In genomic region chr11:78262550-78262949, GRCm38 (mm10) we compare ENCODE assay signal across 8 mouse cellular contexts. TPM values are rescaled to one million over a fixed set of nuclear protein-coding genes. Genes with fewer than 3 reads are reported as not detected.
DNase-seq lines count a peak whose midpoint lies in the region; ATAC-seq and TF ChIP-seq lines count a peak whose summit lies in the region.

No protein-coding gene starts in this region.

- H3K9me3 ChIP-seq in ES-Bruce4 (replicated peaks; ENCODE audit: control insufficient read depth, insufficient read depth, low read length, poor library complexity, severe bottlenecking): no peaks in the 10 kb centered on the region
- H3K9me3 ChIP-seq in embryonic facial prominence, embryonic 15.5 days (replicated peaks): no peaks in the 10 kb centered on the region
- no peaks in the 10 kb centered on the region for H3K9me3 ChIP-seq in heart, embryonic 11.5 days (replicated peaks; ENCODE audit: control insufficient read depth, low read length)
- H3K9me3 ChIP-seq in kidney, embryonic 15.5 days (replicated peaks): no peaks in the 10 kb centered on the region
- H3K9me3 ChIP-seq in liver, embryonic 15.5 days (replicated peaks): no peaks in the 10 kb centered on the region

- DNase-seq in neural tube, embryonic 10.5 days (ENCODE audit: extremely low spot score, low spot score): peak; percentile 45
- peak; percentile 15 to 33 for DNase-seq in thymus, adult 18-20 months

- WGBS in bone marrow, adult 2 months: 3% methylated on average over 8 of the region's 8 CpGs
- WGBS in embryonic facial prominence, embryonic 15.5 days: 3% methylated on average over 8 of the region's 8 CpGs
- 5% methylated on average over 8 of the region's 8 CpGs for WGBS in heart, embryonic 11.5 days (ENCODE audit: insufficient replicate concordance)
- WGBS in kidney, embryonic 15.5 days: 2% methylated on average over 8 of the region's 8 CpGs
- 2% methylated on average over 8 of the region's 8 CpGs for WGBS in liver, embryonic 15.5 days (ENCODE audit: insufficient replicate concordance)

- H3K9ac ChIP-seq in ES-Bruce4 (ENCODE audit: low read depth, poor library complexity, severe bottlenecking): peak overlapping the region; percentile 36; the same call in 1 of the 2 replicates
- no peak overlapping the region for H3K9ac ChIP-seq in embryonic facial prominence, embryonic 15.5 days
- peak overlapping the region; percentile 86 for H3K9ac ChIP-seq in heart, embryonic 11.5 days (ENCODE audit: low read depth, low read length)
- peak overlapping the region; percentile 77 for H3K9ac ChIP-seq in kidney, embryonic 15.5 days
- peak overlapping the region; percentile 82 for H3K9ac ChIP-seq in liver, embryonic 15.5 days

- no peaks in the 10 kb centered on the region for H3K4me1 ChIP-seq in ES-Bruce4 (ENCODE audit: control insufficient read depth, insufficient read depth, low read length)
- no peaks in the 10 kb centered on the region; the same call in 1 of the 2 replicates for H3K4me1 ChIP-seq in bone marrow, adult 2 months (ENCODE audit: control insufficient read depth, insufficient read depth, low read length)
- H3K4me1 ChIP-seq in embryonic facial prominence, embryonic 15.5 days: peaks cover 9% of the 10 kb centered on the region; the same call in 1 of the 2 replicates
- peaks cover 5% of the 10 kb centered on the region; the same call in 1 of the 2 replicates for H3K4me1 ChIP-seq in heart, embryonic 11.5 days (ENCODE audit: control insufficient read depth, insufficient read depth, low read length)
- H3K4me1 ChIP-seq in kidney, embryonic 15.5 days: peaks cover 15% of the 10 kb centered on the region
- H3K4me1 ChIP-seq in liver, embryonic 15.5 days (replicated peaks): peaks cover 20% of the 10 kb centered on the region

- no peak for ATAC-seq in embryonic facial prominence, embryonic 15.5 days (ENCODE audit: insufficient number of reproducible peaks, low FRiP score, low TSS enrichment, low read depth)
- no peak for ATAC-seq in heart, embryonic 11.5 days (replicated peaks; ENCODE audit: insufficient number of reproducible peaks, low FRiP score, low TSS enrichment)
- ATAC-seq in kidney, embryonic 15.5 days (replicated peaks; ENCODE audit: low FRiP score): no peak
- no peak for ATAC-seq in liver, embryonic 15.5 days (ENCODE audit: insufficient read depth)

- peak overlapping the region; percentile 20; the same call in 1 of the 2 replicates for H3K4me3 ChIP-seq in ES-Bruce4 (ENCODE audit: low read depth, low read length)
- peak overlapping the region; percentile 31 for H3K4me3 ChIP-seq in bone marrow, adult 2 months (replicated peaks; ENCODE audit: control insufficient read depth, low read depth, low read length)
- H3K4me3 ChIP-seq in embryonic facial prominence, embryonic 15.5 days (replicated peaks): peak overlapping the region; percentile 94
- peak overlapping the region; percentile 88 for H3K4me3 ChIP-seq in heart, embryonic 11.5 days (ENCODE audit: low read depth, low read length)
- peak overlapping the region; percentile 87 for H3K4me3 ChIP-seq in kidney, embryonic 15.5 days (replicated peaks)
- peak overlapping the region; percentile 92 for H3K4me3 ChIP-seq in liver, embryonic 15.5 days (replicated peaks)

- H3K4me2 ChIP-seq in embryonic facial prominence, embryonic 15.5 days (replicated peaks): peak overlapping the region; percentile 76
- peak overlapping the region; percentile 74 for H3K4me2 ChIP-seq in heart, embryonic 11.5 days
- peak overlapping the region; percentile 80 for H3K4me2 ChIP-seq in kidney, embryonic 15.5 days
- H3K4me2 ChIP-seq in liver, embryonic 15.5 days: peak overlapping the region; percentile 95

- TF ChIP-seq EP300 in ES-Bruce4 (IDR thresholded peaks at IDR 0.05; ENCODE audit: insufficient read depth, low read depth, low read length): no peak

- peaks cover 40% of the 10 kb centered on the region for H3K36me3 ChIP-seq in ES-Bruce4 (ENCODE audit: control insufficient read depth, insufficient read depth, low read length, poor library complexity, severe bottlenecking)
- H3K36me3 ChIP-seq in embryonic facial prominence, embryonic 15.5 days: peaks cover 38% of the 10 kb centered on the region
- H3K36me3 ChIP-seq in heart, embryonic 11.5 days (ENCODE audit: control insufficient read depth, insufficient read depth, low read length): peaks cover 23% of the 10 kb centered on the region
- peaks cover 44% of the 10 kb centered on the region for H3K36me3 ChIP-seq in kidney, embryonic 15.5 days
- peaks cover 41% of the 10 kb centered on the region for H3K36me3 ChIP-seq in liver, embryonic 15.5 days (replicated peaks)

- TF ChIP-seq CTCF in ES-Bruce4 (IDR thresholded peaks at IDR 0.05; ENCODE audit: low read depth, low read length): peak; percentile 67
- peak; percentile 65 for TF ChIP-seq CTCF in bone marrow, adult 2 months (IDR thresholded peaks at IDR 0.05; ENCODE audit: control insufficient read depth, insufficient read depth, low read length)

- no peak overlapping the region for H3K27ac ChIP-seq in ES-Bruce4 (ENCODE audit: insufficient read depth, low read length)
- H3K27ac ChIP-seq in bone marrow, adult 2 months (ENCODE audit: control insufficient read depth, insufficient read depth, low read depth, low read length, poor library complexity): 0 out of 2 replicates have a peak overlapping the region, but pooled peaks have one; percentile 10
- 0 out of 2 replicates have a peak overlapping the region, but pooled peaks have one; percentile 1 for H3K27ac ChIP-seq in embryonic facial prominence, embryonic 15.5 days (replicated peaks)
- no peak overlapping the region for H3K27ac ChIP-seq in heart, embryonic 11.5 days (ENCODE audit: low read depth, low read length)
- peak overlapping the region; percentile 92 for H3K27ac ChIP-seq in kidney, embryonic 15.5 days
- H3K27ac ChIP-seq in liver, embryonic 15.5 days (replicated peaks): peak overlapping the region; percentile 83

- TF ChIP-seq POLR2A in ES-Bruce4 (IDR thresholded peaks at IDR 0.05; ENCODE audit: insufficient read depth, low read length): no peak
- TF ChIP-seq POLR2A in bone marrow, adult 2 months (IDR thresholded peaks at IDR 0.05; ENCODE audit: borderline replicate concordance, control insufficient read depth, low read depth, low read length): no peak

- no peaks in the 10 kb centered on the region; the same call in 1 of the 2 replicates for H3K27me3 ChIP-seq in ES-Bruce4 (ENCODE audit: control insufficient read depth, insufficient read depth, low read length, poor library complexity, severe bottlenecking)
- H3K27me3 ChIP-seq in embryonic facial prominence, embryonic 15.5 days: peaks cover 4% of the 10 kb centered on the region; the same call in 1 of the 2 replicates
- no peaks in the 10 kb centered on the region for H3K27me3 ChIP-seq in heart, embryonic 11.5 days (ENCODE audit: control insufficient read depth, insufficient read depth, low read length)
- H3K27me3 ChIP-seq in kidney, embryonic 15.5 days: peaks cover 10% of the 10 kb centered on the region; the same call in 1 of the 2 replicates
- H3K27me3 ChIP-seq in liver, embryonic 15.5 days: 0 out of 2 replicates have a peak, but pooled peaks cover 3% of the 10 kb centered on the region

RNA-seq across cellular contexts. Expression of gene 2610507B11Rik, which starts 1.0 kb away (rescaled TPM):
- polyA plus RNA-seq in ES-Bruce4 (2011; ENCODE audit: insufficient read depth, insufficient read length, low read depth, missing spikeins): 108 and 112 TPM in 2 replicates
- 25.9 and 50.3 TPM in 2 replicates for polyA plus RNA-seq in bone marrow, adult 2 months (2011; ENCODE audit: insufficient read depth, insufficient read length, low replicate concordance, missing spikeins)
- 63.8 and 74.0 TPM in 2 replicates for polyA plus RNA-seq in embryonic facial prominence, embryonic 15.5 days (2015; fragmentation: Nextera tagmentation; extraction: Ambion mirVana)
- polyA plus RNA-seq in heart, embryonic 11.5 days (2014; fragmentation: Nextera tagmentation; extraction: Ambion mirVana): 69.4 and 86.5 TPM in 2 replicates
- 76.0 and 81.8 TPM in 2 replicates for polyA plus RNA-seq in kidney, embryonic 15.5 days (2015; fragmentation: Nextera tagmentation; extraction: Ambion mirVana)
- 24.8 and 28.4 TPM in 2 replicates for polyA plus RNA-seq in liver, embryonic 15.5 days (2015; fragmentation: Nextera tagmentation; extraction: Ambion mirVana)

RNA-seq across cellular contexts. Expression of gene Supt6, which starts 16.8 kb away (rescaled TPM):
- polyA plus RNA-seq in ES-Bruce4 (2011; ENCODE audit: insufficient read depth, insufficient read length, low read depth, missing spikeins): 73.2 and 73.4 TPM in 2 replicates
- 15.1 and 30.7 TPM in 2 replicates for polyA plus RNA-seq in bone marrow, adult 2 months (2011; ENCODE audit: insufficient read depth, insufficient read length, low replicate concordance, missing spikeins)
- 27.8 and 28.5 TPM in 2 replicates for polyA plus RNA-seq in embryonic facial prominence, embryonic 15.5 days (2015; fragmentation: Nextera tagmentation; extraction: Ambion mirVana)
- polyA plus RNA-seq in heart, embryonic 11.5 days (2014; fragmentation: Nextera tagmentation; extraction: Ambion mirVana): 15.2 and 22.2 TPM in 2 replicates
- 27.3 and 29.4 TPM in 2 replicates for polyA plus RNA-seq in kidney, embryonic 15.5 days (2015; fragmentation: Nextera tagmentation; extraction: Ambion mirVana)
- 9.5 and 9.8 TPM in 2 replicates for polyA plus RNA-seq in liver, embryonic 15.5 days (2015; fragmentation: Nextera tagmentation; extraction: Ambion mirVana)

RNA-seq across cellular contexts. Expression of gene Sdf2, which starts 17.0 kb away (rescaled TPM):
- polyA plus RNA-seq in ES-Bruce4 (2011; ENCODE audit: insufficient read depth, insufficient read length, low read depth, missing spikeins): 53.9 and 56.6 TPM in 2 replicates
- polyA plus RNA-seq in bone marrow, adult 2 months (2011; ENCODE audit: insufficient read depth, insufficient read length, low replicate concordance, missing spikeins): 47.7 and 67.8 TPM in 2 replicates
- polyA plus RNA-seq in embryonic facial prominence, embryonic 15.5 days (2015; fragmentation: Nextera tagmentation; extraction: Ambion mirVana): 95.5 and 105 TPM in 2 replicates
- 50.2 and 55.1 TPM in 2 replicates for polyA plus RNA-seq in heart, embryonic 11.5 days (2014; fragmentation: Nextera tagmentation; extraction: Ambion mirVana)
- polyA plus RNA-seq in kidney, embryonic 15.5 days (2015; fragmentation: Nextera tagmentation; extraction: Ambion mirVana): 78.6 and 84.5 TPM in 2 replicates
- polyA plus RNA-seq in liver, embryonic 15.5 days (2015; fragmentation: Nextera tagmentation; extraction: Ambion mirVana): 29.0 and 33.7 TPM in 2 replicates

RNA-seq across cellular contexts. Expression of gene BC030499, which starts 28.1 kb away (rescaled TPM):
- 0.75 and 1.1 TPM in 2 replicates for polyA plus RNA-seq in ES-Bruce4 (2011; ENCODE audit: insufficient read depth, insufficient read length, low read depth, missing spikeins)
- 2.4 and 3.9 TPM in 2 replicates for polyA plus RNA-seq in bone marrow, adult 2 months (2011; ENCODE audit: insufficient read depth, insufficient read length, low replicate concordance, missing spikeins)
- 0.29 TPM in 2 replicates for polyA plus RNA-seq in embryonic facial prominence, embryonic 15.5 days (2015; fragmentation: Nextera tagmentation; extraction: Ambion mirVana)
- polyA plus RNA-seq in heart, embryonic 11.5 days (2014; fragmentation: Nextera tagmentation; extraction: Ambion mirVana): 0.17 TPM in 1 of 2 replicates, not detected in the other
- polyA plus RNA-seq in kidney, embryonic 15.5 days (2015; fragmentation: Nextera tagmentation; extraction: Ambion mirVana): 0.32 and 0.43 TPM in 2 replicates
- 0.22 TPM in 1 of 2 replicates, not detected in the other for polyA plus RNA-seq in liver, embryonic 15.5 days (2015; fragmentation: Nextera tagmentation; extraction: Ambion mirVana)

RNA-seq across cellular contexts. Expression of gene Spag5, which starts 38.8 kb away (rescaled TPM):
- polyA plus RNA-seq in ES-Bruce4 (2011; ENCODE audit: insufficient read depth, insufficient read length, low read depth, missing spikeins): 66.9 and 68.8 TPM in 2 replicates
- polyA plus RNA-seq in bone marrow, adult 2 months (2011; ENCODE audit: insufficient read depth, insufficient read length, low replicate concordance, missing spikeins): 70.4 and 91.6 TPM in 2 replicates
- 29.2 and 30.3 TPM in 2 replicates for polyA plus RNA-seq in embryonic facial prominence, embryonic 15.5 days (2015; fragmentation: Nextera tagmentation; extraction: Ambion mirVana)
- 31.7 and 32.8 TPM in 2 replicates for polyA plus RNA-seq in heart, embryonic 11.5 days (2014; fragmentation: Nextera tagmentation; extraction: Ambion mirVana)
- polyA plus RNA-seq in kidney, embryonic 15.5 days (2015; fragmentation: Nextera tagmentation; extraction: Ambion mirVana): 43.3 and 47.4 TPM in 2 replicates
- polyA plus RNA-seq in liver, embryonic 15.5 days (2015; fragmentation: Nextera tagmentation; extraction: Ambion mirVana): 34.8 and 35.0 TPM in 2 replicates

Comparison
In these comparisons a context has a peak if more than half of its experiments do, and no peak if none do; other contexts are left out.
1. H3K27ac ChIP-seq: peak in bone marrow, adult 2 months (single experiment), embryonic facial prominence, embryonic 15.5 days (single experiment), kidney, embryonic 15.5 days (single experiment) and liver, embryonic 15.5 days (single experiment); none in ES-Bruce4 (single experiment) and heart, embryonic 11.5 days (single experiment).
2. H3K4me3 ChIP-seq: peak in every context shown above with its lines; median percentile 94 in embryonic facial prominence, embryonic 15.5 days; 92 in liver, embryonic 15.5 days; 88 in heart, embryonic 11.5 days; 87 in kidney, embryonic 15.5 days; 31 in bone marrow, adult 2 months; 20 in ES-Bruce4.
3. Peak in every context shown above with its lines, with median percentiles within 50 percentile points of each other: H3K4me2 ChIP-seq.